Mouse (Mus musculus) lung, postnatal 0 days (tissue): ENCODE results near the gene Celf2.

Experiments used
- CTCF ChIP-seq: IDR thresholded peaks from 2 replicates; pipeline ENCODE4 v1.5.1; 2016; ENCODE audit warnings: antibody characterized with exemption, mild to moderate bottlenecking
- EP300 ChIP-seq: IDR thresholded peaks from 2 replicates; pipeline ENCODE4 v1.6.1; 2016; ENCODE audit warnings: antibody characterized with exemption, mild to moderate bottlenecking, control low read depth

DNA sequence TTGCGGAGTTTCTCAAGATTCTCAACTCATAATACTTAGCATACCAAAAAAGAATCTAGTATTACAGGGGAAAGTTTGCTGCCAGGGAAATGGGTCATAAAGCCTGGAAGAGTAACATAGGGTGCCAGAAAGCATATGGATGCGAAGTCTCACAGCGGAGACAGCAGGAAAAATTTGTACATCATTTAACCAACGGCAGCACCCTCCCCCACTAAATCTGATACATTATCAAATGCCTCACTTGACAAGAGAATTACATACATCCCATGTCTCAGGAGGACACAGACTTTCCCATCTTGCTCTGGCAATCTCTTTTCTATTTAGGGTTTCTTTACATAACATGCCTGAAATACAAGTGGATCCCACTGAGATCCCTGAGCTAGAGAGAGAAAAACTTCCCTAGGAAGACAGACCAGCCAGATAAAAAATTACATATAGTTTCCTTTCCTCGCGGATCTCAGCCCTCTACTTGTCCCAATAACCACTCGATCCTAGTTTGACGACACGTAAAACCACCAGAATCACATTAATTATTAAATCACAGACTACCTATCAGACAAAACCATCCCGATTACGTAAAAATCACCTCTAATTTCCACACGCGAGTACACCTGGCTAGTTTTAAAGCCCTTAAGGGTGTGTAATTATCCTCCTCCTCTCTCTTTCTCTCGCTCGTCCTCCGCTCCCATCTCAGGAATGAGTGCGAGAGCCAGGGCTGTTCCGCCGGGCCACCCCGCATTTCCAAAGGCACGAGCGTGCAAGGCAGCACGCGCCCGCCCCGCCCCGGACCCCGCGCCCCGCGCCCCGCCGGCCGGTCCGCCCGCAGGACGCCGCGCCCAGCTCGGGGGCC, 637.9 kb downstream of the Celf2 start:
- TF ChIP-seq CTCF (no peak), EP300 (no peak)
